Mouse (Mus musculus) mouse embryonic stem cell (cell line): ENCODE data around the gene Kif24.
"Not testable (repeated sequence)": the region's sequence is repeated elsewhere in the genome, so short reads cannot be mapped to it uniquely, and the experiment has no call there.

Experiments
- in situ Hi-C, 2 experiments: fragments of 300-500 bp; cut with MboI; formaldehyde crosslinking; loops; 1 replicate in 1 of 2; 3 replicates in 1 of 2; pipeline ENCODE4 v1.14.3; 2019 to 2020; ENCODE audit warnings: low sequenced_read_pairs in 2 of 2, low pct_unique_long_range_greater_than_20kb in 1 of 2, mixed read lengths in 1 of 2; ENCODE audit not compliant: unreplicated experiment in 1 of 2

Gene Kif24

DNA sequence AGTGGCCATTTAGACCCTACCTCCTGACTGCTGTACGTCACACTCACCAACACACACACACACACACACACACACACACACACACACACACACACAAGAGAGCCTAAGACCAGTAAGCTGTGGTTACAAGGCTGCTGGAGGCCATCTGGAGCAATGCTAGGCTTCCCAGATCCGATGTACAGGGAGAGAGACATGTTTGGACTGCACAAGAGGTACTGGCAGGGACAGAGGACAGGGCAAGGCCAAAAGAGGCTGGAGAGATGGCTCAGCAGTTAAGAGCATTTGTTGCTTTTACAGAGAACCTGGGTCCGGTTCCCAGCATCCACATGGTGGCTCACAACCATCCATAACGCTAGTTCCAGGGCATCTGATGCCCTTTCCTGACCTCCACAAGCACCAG, 30.4 kb upstream of the Kif24 start:
- in situ Hi-C loops: no loop called here

DNA sequence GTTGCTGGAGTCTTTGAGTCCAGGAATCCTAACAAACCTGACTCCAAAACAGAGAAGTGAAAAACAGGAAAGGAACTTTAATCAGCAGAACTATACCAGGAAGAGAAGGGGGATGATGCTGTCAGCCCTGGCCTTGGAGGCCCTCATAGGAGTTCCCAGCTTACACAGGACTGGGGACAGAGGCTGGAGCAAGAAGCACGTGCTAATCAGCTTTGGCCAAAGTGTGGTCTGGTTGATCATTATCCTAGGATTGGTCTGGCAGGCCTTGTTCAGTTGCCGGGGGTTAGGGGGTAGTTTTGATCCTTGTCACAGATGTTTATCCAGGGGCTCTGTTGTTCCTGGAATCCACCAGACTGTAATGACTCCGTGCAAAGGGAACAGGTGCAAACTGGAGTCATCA, 29.7 kb upstream of the Kif24 start:
- in situ Hi-C loops: no loop called here

DNA sequence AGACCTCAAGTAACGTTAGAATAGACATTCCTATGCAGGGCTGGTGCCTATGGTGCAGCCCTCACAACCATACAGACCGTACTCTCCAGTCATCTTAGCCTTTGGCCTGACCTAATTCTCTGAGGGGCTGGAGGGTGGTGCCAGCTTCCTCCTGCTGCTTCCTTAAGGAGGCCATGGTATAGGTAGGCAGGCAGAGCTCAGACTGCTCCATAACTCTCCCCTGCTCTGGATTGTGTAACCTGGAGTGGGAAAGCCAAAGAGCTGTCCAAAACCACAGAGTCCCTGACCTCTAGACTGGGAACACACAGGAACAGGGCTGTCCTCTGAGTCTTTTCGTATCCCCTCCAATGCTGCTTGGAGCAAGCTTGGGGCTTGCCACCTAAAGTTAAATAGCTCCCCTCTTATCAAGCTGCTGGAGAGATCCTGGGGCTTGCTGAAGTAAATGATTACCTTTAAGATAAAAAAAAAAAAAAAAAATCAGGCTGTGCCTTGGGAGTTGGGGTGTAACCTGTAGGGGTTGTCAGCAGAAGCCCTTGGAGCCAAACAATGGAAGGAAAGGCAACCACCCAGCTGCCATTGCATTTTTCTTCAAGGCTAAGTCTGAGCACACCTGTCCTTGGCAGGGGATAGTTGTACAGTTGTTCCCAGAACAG, 28.9 kb upstream of the Kif24 start:
- in situ Hi-C loops: no loop called here

DNA sequence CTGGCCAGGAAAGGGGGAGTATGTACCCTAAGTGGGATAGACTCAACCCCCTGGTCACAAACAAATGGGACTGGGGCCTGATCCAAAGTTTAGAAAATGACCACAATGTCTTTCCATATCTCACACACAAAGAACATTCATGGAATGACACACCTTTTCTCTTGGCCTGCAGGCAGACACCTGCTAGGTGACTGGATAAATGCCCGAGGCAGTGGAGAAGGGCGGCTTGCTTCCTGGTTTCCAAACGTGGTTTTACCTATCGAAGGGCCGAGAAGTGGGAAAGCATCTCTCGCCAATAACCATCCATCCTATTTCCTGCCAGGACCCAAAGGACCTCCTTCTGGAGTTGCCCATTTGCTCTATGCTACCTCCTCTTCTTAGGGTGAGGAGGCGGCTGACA, 28.3 kb upstream of the Kif24 start:
- in situ Hi-C loops: no loop called here

DNA sequence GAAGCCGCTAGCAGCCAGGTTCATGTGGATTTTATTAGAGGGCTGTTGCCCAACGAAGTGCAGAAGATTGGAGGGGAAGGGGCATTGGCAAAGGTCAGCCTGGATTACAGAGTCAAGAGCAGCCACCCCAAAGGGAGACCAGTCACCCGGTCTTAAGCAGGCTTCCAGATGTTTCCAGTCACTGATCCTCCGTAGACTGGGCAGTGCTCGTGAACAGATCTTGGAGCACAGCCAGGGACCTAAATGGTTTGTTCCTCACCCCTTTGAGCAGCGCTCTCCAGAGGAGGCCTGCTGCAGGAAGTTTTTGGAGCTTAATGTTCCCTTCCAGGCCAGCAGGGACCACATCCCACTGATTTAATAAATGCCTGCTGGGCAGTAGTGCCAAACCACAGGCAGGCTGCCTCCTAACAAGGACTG, 16.9 kb upstream of the Kif24 start:
- in situ Hi-C loops: no loop called here

DNA sequence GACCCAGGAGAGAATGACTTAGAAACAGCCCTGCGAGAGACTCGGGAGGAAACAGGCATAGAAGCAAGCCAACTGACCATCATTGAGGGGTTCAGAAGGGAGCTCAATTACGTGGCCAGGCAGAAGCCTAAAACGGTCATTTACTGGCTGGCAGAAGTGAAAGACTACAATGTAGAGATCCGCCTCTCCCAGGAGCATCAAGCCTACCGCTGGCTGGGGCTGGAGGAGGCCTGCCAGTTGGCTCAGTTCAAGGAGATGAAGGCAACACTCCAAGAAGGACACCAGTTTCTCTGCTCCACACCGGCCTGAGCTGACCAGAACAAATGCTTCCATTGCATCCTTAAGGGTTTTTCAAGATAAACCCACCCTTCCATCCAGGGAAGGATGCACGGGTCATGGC, 15.6 kb upstream of the Kif24 start:
- in situ Hi-C loops: no loop called here

DNA sequence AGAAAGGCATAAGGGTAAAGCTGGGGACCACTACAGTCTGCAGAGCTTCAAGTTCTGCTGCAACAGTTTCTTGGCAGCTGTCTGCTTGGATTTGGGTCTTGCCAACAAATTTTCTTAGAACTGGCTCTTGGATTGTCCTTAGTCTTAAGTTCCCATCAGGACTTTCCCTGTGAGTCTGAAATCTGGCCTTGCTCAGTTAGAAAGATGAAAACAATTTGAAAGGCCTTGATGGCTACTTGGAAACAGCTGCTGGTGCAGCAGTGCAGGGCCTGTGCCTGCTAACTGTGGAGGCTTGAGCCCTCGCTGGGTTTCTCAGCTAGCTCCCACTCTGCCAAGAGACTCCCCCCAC, 14.7 kb upstream of the Kif24 start:
- in situ Hi-C loops: no loop called here

DNA sequence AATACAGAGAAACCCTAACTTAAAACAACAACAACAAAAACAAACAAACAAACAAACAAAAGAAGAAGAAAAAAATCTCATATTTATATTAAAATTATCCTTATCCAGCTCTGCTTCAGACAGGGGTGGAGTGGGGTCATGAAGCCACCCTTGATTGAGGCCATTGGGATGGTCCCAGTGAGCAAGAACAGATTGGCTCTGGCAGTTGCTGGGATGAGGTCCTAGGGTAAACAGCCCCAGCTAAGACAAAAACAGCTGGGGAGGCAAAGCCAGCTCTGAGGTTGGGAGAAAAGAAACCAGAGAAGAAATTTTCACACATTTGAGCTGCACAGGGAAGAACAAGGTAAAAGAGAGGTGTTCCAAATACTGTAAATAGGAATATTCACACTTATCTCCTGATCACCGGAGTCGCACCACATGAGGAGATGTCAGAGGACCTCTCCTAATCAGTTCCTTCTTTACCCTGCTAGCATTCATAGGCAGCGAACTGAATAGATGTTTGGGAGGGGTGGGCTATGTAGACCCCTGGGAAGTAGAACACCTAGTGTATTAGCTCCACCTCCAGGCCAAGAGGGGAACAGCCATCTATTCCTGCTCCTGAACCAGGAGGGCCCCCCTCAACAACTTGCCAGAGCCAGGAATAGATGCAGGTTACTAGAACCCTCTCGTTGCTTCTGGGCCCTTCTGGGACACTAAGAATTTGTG, 14.2 kb upstream of the Kif24 start:
- in situ Hi-C loops: no loop called here

DNA sequence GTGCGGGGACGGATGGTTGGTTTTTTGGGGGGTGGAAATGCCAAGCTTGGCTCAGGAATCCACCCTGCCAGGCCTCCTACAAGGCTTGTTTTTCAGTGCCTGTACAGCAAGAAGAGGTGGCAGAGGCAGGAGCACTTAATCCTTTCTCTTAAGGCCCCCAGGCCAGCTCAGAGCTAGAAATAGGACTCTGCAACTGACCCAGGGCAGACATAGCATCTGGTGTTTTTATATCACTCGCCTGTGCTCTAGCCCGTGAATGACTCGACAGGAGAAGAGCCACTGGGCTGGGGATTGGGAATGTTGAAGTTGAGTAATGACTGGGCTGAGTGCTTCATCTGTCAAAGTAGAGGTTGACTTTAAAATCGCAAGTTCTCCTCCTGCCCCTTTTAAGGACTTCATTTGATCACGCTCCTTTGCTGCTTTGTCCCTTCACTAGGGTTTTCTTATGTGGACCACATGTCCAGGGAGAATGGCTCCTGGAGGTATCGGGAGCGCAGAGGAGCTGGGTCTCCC, 13.0 kb upstream of the Kif24 start:
- in situ Hi-C loops: no loop called here

DNA sequence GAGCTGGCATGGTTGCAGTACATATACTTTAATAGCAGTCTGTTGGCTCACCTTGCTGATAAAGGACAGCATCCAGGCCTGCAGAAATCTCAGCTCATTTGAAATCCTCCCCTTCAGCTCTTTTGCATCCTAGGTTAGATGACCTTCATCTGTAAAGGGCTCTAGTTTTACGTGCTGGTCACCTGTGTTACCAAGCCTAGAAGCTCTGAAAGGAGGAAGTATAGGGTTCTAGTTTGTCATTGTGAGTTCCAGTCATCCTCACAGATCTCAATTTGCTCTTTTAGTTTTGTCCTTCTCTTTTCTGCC, 6.7 kb upstream of the Kif24 start:
- in situ Hi-C loops: no loop called here

DNA sequence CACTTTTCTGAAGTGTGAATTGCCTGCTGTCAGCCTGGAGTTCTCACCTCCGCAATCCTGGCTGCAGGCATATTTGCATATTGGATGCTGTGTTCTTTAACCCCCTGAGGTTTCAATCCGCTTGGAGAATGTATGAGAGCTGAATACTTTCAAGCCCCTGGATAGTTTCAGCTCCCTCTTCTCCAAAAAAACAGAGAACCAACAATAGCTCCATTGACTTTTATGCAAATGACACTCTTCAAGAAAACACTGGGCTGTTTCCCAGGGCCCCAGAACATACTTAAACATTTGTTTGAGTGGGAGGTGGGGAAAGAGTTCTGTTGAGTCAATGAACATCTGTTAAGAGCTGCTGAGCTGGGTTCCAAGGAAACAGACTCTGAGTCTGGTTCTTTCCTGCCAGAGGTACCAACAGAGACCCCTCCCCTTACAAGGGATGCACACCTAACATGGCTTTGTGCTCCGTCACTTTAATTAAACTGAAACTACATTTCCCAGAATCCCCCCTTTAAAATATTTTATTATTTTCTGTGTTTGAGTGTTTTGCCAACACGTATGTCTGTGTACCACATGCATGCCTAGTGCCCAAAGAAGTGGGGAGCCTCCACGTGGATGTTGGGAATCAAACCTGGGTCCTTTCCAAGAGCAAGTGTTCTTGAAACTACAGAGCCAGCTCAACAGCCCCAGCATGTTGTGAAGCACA, 6.1 kb upstream of the Kif24 start:
- in situ Hi-C loops: no loop called here

DNA sequence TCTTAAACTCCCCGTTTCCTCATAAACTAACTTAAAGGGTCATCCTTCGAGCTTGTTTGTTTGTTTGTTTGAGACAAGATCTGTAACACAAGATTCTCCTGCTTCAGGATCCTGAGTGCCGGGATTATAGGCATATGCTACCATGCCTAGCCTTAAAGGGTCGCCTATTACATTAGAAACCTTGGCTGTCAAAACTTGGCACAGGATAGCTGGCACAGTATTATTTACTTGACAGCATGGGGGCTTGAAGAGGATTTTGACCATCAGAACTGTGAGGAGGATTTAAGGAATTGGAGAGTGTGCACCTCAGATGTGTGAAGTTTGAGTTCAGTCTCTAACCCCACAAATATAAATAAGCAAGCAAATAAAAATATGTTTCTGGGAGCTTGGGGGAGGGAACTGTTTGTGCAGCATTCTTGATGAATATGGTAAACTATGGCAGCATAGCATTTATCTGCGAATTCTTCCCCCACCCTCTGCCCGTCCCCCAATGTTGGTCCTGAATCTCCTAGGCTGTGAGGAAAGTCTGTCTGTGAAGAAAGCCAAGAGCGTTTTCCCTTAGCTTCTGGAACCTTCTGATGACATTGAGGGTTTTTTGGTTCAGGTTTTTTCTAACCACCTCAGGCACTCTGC, 5.5 kb upstream of the Kif24 start:
- in situ Hi-C loops: no loop called here

DNA sequence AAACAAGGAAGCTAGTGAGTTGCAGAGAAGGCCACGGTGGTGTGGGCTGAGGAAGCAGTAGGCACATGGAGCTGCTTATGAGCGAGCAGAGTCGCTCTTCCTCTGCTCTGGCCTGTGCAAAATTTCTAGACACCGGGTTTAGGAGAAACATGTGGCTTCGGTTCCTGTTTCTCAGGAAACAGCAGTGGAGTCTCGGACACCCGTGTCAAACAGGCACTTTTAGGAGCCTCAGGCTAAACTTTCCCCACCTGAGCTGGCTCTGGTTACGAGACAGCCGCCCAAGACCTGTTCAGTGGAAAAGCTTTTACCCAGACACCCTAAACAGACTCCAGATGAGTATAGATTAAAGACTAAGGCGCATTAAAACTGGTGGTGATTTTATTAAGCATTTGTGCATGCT, 4.5 kb upstream of the Kif24 start:
- in situ Hi-C loops: no loop called here

DNA sequence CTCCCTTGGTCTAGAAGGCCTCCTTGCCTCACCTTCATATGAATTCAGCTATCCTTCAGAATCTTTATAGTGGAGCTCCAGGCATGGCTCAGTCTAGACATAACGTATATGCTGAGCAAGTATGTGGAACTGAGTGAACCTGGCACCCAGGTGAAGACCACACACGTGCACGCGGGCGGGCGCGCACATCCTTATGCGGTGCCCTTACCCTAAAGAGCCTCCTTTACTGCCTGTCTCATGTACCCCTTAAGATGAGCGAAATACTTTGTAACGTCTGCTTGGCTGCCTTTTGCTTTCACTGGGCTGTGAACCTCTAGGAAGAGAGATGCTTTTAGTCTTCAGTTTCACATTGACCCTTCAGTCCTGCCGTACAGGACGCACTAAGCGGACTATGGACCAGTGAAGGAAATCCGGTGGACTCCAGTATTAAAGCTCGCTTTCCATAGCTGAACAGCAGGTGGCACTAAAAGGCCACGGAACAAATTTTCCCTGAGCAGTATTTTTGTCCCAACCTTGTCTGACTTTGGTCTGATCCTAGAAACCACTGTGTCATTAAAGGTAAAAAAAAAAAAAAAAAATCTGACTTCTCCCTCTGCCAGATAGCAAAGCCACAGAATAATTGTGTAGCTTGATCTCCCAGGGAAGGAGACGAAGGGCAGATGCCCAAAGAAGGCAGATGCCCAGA, 3.9 kb upstream of the Kif24 start:
- in situ Hi-C loops: no loop called here

DNA sequence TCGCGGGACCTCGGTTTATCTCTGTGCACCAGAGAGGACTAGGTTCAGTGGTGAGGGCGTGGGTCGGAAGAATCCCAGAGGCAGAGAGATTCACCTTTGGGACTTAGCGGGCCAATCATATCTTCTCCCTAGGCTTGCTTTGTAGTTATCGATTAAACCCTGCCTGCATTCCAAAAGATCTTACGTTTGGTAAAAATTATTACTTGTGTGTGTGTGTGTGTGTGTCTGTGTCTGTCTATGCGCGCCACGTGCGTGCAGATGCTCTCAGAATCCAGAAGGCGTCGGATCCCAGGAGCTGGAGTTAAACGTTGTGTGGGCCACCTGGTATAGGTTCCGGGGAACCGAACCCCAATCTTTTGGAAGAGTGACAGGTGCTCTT, 589 bp upstream of the Kif24 start:
- in situ Hi-C loops: no loop called here

DNA sequence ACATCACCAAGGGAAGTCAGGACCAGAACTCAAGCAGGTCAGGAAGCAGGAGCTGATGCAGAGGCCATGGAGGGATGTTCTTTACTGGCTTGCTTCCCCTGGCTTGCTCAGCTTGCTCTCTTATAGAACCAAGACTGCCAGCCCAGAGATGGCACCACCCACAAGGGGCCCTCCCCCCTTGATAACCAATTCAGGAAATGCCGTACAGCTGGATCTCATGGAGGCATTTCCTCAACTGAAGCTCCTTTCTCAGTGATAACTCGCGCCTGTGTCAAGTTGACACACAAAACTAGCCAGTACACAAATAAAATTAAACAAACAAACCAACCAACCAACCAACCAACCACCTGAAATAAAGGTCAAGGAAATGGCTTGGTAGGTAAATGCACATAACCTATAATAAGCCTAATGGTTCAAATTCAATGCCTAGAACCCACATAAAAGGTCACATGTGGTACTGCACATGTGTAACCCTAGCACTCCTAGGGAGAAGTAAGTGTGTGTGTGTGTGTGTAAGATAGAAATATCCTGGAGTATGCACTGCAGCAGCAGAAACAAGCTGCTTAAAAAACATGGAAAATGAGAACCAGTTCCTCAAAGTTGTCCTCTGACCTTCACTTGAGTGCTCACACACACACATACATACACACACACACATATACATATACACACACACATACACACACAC, 1.5 kb downstream of the Kif24 start:
- in situ Hi-C loops: not testable (repeated sequence)

DNA sequence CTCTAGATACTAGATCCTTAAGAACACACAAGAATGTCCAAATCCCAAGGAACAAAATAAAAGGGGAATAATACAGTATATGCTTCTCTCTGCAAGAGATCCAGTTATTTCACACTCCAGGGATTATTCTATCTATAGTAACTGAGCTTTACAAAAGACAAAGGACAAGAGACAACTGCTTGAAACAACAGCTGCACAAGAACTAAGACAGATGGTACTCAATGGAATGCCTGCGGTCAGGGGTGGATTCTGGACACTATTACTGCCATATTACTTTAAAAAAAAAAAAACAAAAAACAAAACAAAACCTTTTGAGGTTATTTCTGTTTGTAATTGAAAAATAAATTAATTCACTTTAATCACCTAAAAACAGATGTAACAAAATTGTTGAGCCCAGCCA, 4.0 kb downstream of the Kif24 start:
- in situ Hi-C loops: no loop called here

DNA sequence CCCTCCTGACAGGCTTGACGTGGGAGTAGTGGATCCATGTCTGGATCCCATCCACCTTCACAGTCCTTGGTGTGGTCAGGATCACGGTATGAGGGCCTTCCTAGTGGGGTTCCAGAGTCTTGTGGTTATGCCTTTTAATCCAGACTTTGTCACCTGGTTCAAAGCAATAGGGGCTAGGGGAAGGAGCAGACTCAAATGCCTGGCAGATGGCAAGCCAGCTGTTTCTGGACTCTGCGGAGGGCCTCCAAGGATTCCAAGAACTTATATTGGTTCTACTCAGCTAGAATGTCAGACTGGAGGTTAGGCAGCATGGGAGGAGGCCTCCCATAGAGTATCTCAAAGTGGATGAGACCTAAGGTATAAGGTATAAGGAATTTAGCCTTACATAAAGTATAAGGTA, 17.1 kb downstream of the Kif24 start:
- in situ Hi-C loops: no loop called here
